Mouse (Mus musculus) lung, adult 2 months (tissue): ENCODE data around the gene Vmn2r97. TPM values are rescaled to one million over a fixed set of nuclear protein-coding genes. Genes with fewer than 3 reads are reported as not detected.
"Not testable (repeated sequence)": the region's sequence is repeated elsewhere in the genome, so short reads cannot be mapped to it uniquely, and the experiment has no call there.

Source experiments
- DNase-seq: peaks from one replicate; pipeline ENCODE4 v3.0.0; 2022
- H3K4me1 ChIP-seq: fragments of 200-500 bp; 2 replicates; pipeline ENCODE4 v1.6.1; 2011; ENCODE audit warnings: low read length; ENCODE audit not compliant: control insufficient read depth, insufficient read depth
- H3K4me3 ChIP-seq: fragments of 200-500 bp; replicated peaks from 2 replicates; pipeline ENCODE3; 2011; ENCODE audit warnings: low read depth, mild to moderate bottlenecking, control low read depth, low read length; ENCODE audit errors: extremely low read depth
- CTCF ChIP-seq: fragments of 200-500 bp; IDR thresholded peaks from 2 replicates; pipeline ENCODE4 v1.5.1; 2011; ENCODE audit warnings: mild to moderate bottlenecking, low read length, control low read depth; ENCODE audit not compliant: insufficient read depth
- POLR2A ChIP-seq: fragments of 200-500 bp; IDR thresholded peaks from 2 replicates; pipeline ENCODE4 v1.6.1; 2011; ENCODE audit warnings: low read depth, mild to moderate bottlenecking, control low read depth, low read length, borderline replicate concordance; ENCODE audit errors: extremely low read depth
- WGBS: fragments of 180-500 bp; shearing (Covaris S2); methylation state at CpG from one replicate; pipeline ENCODE4 v1.1.7; 2018; 5-methylcytosine and 5-hydroxymethylcytosine counted together
- polyA plus RNA-seq: library from polyadenylated mRNA; depleted of rRNA; stranded (reverse); fragments of >200 nt; gene quantifications from 2 replicates; pipeline ENCODE4 v1.2.3, GENCODE M21; 2012; rRNA removed

The Vmn2r97 gene
- polyA plus RNA-seq, result not detected in 2 replicates

DNA sequence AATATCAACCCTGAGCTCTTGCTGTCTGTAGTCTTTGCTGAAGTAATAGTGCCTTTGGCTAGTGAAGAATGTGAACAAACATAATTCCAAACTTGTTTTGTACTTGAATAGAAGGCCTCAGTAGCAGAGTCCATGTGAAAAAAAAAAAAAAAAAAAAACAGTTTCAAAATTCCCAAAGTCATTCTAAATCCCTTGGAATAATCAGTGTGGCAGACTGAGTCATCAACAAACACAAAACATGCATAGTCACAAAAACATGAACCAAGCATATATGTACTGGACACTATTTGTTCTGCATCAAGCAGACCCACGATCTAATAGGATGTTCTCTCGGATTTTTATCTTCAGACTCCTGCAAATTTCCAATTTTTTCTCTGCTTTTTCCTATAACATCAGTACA, at the start of gene Vmn2r97:
Gene Vmn2r97, plus strand, starts transcription at position 301 of the 400 bp plus-strand sequence.
- 54% methylated on average over 2 of the region's 2 CpGs for WGBS
- H3K4me3 ChIP-seq, H3K4me1 ChIP-seq, DNase-seq: not testable (repeated sequence)

DNA sequence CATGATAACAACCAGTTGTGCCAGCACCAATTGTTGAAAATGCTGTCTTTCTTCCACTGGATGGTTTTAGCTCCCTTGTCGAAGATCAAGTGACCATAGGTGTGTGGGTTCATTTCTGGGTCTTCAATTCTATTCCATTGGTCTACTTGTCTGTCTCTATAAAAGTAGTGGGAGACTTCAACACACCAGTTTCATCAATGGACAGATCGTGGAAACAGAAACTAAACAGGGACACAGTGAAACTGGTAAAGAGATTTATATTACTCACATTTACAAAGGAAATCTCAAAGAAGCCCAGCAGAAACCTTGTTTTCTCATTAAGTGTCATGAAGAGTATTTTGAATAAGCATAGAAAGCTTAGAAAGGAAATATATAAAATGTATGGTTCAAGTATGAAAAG, 31.7 kb upstream of the Vmn2r97 start:
- WGBS, result 51% methylated on average over 2 of the region's 2 CpGs
- DNase-seq, H3K4me1 ChIP-seq, H3K4me3 ChIP-seq: not testable (repeated sequence)

DNA sequence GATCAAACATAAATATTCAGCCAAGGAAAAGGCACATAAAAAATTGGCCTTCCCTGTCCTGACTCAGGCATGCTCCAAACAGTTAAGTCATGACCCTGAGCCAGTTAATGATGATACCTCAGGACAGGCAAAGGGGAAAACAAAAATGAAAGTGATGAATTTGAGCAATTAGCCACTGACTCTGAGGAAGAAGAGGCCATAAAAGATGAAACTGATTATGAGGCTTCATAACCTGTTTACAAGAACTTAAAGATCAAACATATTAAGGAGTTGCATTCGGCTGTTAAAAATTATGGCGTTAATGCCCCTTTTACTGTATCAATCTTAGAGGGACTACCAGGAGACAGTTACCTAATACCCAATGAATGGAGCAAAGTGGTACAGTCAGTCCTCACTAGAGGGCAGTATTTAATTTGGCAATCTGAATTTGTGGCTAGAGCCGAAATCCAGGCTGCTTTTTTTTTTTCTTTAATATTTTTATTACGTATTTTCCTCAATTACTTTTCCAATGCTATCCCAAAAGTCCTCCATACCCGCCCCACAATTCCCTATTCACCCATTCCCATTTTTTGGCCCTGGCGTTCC, 24.3 kb upstream of the Vmn2r97 start:
- no peak overlapping the region for H3K4me3 ChIP-seq
- no peaks in the 10 kb centered on the region for H3K4me1 ChIP-seq
- DNase-seq, result no peak
- TF ChIP-seq CTCF, result no peak
- TF ChIP-seq POLR2A, result no peak
- WGBS, result 78% methylated on average over 6 of the region's 6 CpGs

DNA sequence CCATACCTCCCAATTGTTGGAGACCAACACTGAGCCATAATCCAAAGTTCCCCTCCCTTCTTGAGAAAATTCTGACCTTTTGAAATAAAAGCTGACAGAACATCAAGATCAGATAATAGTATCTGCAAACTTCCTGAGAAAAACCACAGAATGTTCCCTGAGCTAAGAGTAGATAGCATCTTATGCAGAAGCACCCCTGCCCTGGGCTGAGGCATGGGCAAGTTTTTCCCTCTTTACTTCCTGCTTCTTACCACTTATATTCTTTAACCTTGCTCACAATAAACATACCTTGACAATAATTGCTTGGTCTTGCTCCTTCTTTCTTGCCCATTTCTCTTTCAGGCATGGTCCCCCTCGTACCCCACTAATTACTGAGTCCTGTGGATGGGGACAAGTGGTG, 43.7 kb downstream of the Vmn2r97 start:
- WGBS, result 70% methylated on average over 1 of the region's 1 CpGs
- H3K4me1 ChIP-seq, DNase-seq, H3K4me3 ChIP-seq: not testable (repeated sequence)

DNA sequence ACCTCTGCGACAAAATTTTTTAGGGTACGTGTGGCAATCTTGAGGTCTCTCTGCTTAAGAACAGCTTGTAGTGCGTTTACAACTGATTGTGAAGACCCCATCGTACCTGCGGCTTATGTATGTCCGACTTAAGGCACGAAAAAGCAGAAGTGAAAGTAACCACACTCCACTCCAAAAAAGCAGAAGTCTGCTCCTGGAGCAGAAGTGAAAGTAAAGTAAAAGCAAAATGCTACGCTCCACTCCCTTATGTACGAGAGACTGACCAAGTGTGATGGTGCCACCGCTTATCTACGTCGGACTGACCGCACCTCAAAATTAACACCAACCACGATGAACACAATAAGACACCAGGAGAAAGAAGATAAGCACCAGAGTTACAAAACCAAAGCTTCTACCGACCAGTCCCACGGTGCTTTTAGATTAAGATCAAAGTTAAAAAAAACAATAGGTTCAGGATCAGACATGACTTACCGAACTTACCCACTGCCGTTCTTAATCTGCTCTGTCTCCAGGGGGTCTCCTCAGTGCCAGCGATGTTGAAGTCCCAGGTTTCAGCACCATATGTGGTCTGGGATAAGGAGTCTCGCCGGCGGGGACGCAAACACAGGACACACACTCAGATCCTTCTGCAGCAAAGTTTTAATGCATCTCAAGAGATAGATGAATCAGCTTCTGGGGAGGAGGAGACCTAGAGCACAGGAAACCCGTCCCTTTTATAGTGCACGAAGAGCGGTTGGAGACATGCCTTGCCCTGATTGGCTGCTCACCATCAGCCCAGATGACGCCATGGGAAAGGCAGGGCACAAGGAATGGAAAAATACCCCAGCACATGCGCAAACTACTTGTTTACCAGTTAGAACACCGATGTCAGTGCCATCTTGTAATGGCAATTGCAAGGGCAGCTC, 54.5 kb downstream of the Vmn2r97 start:
- H3K4me1 ChIP-seq, result no peaks in the 10 kb centered on the region
- no peak for DNase-seq
- H3K4me3 ChIP-seq, result no peak overlapping the region
- TF ChIP-seq CTCF, result no peak
- WGBS, result 82% methylated on average over 29 of the region's 29 CpGs

Other genes starting within 250 kb of the Vmn2r97 start
- not detected in 2 replicates for gene Vmn2r98, start 139.2 kb downstream of the Vmn2r97 start, polyA plus RNA-seq